Mouse (Mus musculus) testis, postnatal 14 days (tissue): ENCODE measurements around the gene Timp3.
A peak's percentile ranks its signal among the peaks of the same experiment; 100 is the strongest.

Experiments used
- DNase-seq: peaks from one replicate; pipeline ENCODE4 v3.0.0; 2021; ENCODE audit warnings: low spot score

The Timp3 gene

DNA sequence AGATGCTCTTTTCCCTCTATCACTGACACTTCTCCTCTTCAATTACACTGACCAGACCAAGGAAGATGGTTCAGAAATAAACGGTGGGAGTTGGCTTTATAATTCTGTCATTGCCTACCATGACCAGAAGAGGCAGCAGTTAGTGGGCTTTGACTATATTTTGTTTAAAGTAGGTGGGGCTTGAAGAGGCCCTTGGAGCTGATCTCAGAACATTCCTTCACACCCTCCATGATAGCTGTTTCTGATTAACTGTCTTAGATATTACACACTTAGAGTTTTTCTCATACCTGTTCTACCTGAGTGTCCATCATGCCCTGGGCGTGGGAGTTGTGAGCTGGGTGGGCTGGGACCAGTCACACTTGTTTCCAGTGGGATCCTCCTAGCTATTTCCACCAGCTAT, 28.5 kb downstream of the Timp3 start:
- DNase-seq: no peak

GRCm38 (mm10) chr10:86329241-86329882, 29.2 kb downstream of the Timp3 start:
- no peak for DNase-seq

DNA sequence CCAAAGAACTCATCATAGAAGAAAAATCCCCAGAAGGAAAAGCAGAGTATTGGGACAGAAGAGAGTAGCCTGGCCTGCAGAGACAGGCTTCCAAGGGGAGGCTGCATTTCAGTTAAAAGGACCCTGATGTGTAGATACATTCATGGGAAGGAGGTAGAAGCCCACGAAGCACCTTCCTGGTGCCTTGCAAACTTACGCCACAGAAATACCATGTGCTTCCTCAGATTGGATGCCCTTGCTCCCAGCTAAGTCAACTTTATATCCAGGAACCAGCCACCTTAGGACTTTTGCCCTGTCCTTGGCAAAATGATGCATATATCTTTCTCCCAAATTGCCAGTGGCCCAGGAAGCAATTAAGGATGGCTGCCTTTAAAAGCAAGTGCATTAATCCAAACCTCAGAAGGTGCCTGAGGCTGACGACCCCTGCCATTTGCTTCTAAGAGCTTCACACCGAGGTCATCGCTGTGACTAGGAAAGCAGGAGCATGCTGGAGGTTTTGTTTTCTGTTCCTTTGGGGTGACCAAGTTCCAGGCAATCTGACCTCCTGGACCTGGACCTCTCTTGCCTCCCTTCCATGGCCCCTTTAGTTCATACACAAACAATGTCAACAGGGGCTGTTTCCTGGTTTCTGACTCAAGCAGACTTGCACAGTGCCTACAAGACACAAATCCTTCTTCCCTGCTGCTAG, 31.0 kb downstream of the Timp3 start:
- no peak for DNase-seq

DNA sequence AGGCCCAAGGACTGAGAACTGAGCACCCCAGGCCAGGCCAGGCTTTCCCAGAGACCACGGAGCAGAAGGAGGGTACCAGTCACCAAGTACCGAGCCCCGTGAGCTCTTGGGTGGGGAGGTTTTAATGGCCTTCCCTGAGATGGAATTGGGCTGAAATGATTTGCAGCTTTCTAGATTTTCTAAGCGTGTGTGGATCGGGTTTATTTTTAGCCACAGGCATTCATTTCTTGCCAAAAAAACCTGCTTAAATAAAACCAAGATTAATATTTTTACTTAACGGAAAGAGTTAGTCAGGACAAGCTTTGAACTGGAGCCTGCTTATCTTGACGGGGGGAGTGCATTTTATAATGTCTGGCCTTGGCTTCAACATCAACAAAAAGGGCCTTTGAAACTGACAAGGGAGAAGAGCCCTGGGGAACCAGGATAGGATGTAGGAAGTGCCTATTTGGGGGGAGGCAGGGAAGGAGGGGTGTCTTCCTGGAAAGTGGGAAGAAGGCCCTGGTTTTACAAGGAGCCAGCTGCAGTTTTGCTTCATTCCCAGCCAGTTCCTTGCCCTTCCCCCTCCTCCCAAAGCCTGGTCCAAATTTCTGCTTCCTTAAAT, 31.6 kb downstream of the Timp3 start:
- DNase-seq: peak; percentile 12

DNA sequence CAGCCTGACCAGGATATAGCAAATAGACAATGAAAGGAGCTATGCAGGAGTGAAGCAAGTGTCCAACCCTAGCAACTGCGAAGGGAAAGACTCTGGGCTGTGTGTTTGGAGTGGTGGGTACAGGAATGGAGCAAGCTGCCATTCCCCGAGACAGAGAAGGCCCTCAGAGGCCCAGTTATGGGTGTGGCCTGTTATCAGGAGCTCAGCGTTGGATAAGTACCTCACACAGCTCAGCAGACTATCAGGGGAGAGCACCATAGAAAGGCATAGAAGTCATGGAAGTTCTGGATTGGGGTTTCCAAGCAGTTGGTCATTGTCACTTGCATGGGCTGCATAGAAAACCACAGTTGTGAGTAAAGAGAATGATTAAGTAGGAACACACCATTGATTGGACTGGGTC, 32.8 kb downstream of the Timp3 start:
- DNase-seq: no peak

DNA sequence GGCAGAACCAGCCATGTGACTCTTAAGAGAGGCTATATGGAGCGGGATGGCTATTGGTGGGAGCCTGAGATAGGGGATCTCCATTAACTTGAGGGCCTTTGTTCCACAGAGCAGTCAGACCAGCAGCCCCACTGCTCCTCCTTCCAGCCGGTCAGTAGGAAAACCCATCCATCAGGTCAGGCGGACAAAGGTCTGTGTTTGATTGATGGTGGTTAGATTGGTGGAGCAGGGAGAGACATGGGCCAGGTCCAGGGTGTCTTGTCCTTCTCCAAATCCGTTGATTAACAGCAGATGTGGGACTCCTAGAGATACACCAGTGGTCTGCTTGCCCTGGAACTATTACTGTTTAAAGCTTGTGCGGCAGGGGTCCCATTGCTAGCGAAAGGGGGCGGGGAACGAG, 34.4 kb downstream of the Timp3 start:
- no peak for DNase-seq

GRCm38 (mm10) chr10:86336506-86336905, 36.3 kb downstream of the Timp3 start:
- no peak for DNase-seq

DNA sequence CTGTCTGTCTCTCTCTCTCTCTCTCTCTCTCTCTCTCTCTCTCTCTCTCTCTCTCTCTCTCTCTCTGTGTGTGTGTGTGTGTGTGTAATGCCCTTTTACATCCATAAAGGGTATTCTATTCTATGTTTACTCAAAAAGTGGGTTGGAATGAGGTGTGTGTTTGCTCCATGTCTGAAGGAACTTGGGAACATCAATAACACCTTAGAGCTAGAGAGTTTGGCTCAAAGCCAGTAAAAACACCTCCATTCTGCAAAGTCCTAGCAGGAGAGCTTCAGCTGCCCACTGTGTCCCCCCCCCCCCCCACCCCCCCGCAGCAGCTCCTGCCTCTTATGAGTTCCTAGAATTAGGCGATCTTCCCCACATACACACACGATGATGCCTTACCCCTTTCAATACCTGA, 37.1 kb downstream of the Timp3 start:
- DNase-seq: no peak

GRCm38 (mm10) chr10:86338121-86338715, 38.0 kb downstream of the Timp3 start:
- DNase-seq: no peak

DNA sequence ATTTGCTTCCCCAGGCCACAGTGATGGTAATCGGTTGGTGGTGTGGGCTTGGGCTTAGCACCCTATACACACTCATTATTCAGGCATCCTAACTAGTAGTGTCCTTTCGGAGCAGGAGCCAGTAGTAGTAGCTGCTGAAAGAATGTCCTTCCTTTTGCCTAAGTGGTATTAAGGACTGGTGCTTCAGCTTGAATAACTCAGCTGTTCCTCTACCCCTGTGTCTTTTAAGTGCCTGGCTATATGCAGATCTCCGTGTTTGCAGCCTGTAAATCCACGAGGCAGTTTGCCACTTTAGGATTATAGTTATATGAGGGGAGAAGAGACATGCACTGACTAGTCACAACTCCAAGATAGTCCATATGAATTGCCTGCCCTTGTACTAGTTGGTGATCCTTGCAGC, 38.9 kb downstream of the Timp3 start:
- DNase-seq: no peak

DNA sequence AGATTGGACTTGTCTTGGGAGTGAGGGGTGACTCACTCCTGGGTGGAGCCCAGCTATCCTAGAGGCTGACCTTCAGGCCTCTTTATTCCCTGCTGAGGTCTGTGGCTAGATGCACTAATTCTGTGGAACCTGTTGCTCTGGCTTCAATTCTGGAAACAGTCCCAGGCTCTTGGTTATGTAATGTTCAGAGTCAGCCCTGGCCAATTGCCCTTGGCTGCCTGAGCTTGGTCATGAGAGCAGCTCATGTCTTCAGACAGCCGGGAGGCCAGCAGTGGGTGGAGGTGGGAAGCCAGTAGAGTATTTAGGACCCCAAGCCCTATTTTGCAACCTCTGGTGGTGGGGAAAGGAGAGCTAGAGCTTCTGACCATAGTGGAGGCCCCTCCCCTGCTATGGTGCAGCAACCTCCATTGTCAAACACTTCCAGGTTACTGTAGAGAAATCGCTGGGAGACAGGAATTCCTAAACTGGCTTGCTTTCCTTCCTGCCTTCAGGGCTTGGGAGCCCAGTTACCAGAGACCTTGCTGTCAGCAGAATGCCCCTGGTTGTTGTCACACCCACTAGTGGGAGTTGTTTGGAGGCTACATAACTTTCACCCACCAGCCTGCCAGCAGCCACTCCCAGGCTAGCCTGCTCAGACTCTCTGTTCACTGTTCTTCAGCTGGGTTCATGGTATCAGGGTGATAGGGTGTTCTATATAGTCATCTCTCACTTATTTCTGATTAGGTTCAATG, 39.6 kb downstream of the Timp3 start:
- peak; percentile 80 for DNase-seq

- no peak for DNase-seq
Measured at GRCm38 (mm10) chr10:86340421-86340820, 40.2 kb downstream of the Timp3 start.

DNA sequence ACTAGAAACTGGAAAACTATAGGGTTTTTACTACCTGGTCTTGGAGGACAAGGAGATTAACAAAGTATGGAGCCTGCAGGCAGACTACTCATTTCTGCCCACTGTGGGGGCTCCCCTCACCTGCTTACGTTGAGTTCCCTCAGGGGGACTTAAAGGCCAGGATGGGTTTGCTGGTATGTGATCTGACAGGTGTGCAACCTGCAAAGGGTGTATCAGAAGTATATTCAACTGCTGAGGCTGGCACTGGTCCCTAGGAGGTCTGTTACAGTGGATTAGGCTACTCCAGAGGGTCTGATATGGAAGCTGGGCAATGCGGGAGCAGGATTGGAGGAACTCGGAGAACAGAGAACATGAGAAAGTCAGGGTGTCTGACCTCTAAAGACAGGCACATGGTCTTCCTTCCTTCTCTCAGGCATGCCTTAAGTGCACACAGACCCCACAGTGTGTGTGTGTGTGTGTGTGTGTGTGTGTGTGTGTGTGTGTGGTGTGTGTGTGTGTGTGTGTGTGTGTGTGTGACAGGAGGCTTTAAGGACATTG, 40.9 kb downstream of the Timp3 start:
- no peak for DNase-seq

DNA sequence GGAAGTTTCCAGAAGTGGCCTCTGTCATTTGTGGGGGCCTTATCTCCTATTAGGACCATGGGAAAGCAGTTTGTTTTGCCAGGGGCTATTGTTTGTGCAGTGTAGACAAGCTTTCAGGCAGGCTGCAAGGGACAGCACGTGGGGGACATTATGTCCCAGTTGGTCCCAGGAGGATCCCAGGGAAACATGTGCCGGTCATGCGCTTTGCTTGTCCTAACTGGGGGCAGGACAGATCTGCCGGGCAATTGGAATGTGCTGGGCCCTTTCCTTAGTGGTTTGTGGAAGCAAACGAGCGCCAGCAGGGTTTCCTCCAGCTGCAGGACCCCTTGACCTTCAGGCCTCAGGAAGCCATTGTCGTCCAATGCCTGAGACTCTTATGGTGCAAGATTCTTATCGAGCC, 41.4 kb downstream of the Timp3 start:
- DNase-seq: peak; percentile 20

DNA sequence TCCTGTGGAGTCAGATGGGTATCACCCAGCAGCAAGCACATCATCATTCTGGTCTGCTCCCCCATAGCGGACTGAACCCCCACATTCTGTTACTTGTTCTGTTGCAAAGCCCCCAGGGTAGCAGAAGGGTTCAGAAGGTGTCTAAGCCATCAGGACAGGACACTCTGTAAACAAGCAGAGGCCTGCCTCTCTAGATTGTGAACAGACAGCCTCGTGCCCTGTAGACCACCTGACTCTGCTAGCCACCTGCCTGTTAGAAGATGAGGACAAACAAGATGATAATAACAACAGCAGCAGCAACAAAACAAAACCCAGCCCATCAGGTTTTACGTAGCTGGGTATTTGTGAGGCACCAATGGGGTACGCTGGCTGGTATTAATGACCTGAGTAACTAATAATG, 42.0 kb downstream of the Timp3 start:
- DNase-seq: no peak

DNA sequence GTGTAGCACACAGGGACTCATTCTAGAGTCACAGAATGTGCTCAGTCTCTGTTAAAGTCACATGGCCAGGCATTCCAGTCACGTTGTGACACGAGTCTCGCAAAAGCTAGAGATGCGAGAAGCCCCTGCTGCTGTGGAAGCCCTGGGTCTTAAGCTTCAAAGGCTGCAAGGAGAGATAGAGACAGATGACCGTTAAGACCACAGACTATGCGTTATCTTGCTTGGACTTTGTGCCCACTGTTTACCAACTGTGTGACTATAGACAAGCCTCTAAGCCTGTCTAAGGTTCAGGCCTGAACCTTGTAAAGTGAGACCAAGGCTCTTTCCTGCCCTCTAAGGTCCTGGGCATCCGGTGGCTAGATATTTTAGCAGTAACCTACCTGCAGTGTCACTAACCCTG, 42.5 kb downstream of the Timp3 start:
- DNase-seq: no peak

DNA sequence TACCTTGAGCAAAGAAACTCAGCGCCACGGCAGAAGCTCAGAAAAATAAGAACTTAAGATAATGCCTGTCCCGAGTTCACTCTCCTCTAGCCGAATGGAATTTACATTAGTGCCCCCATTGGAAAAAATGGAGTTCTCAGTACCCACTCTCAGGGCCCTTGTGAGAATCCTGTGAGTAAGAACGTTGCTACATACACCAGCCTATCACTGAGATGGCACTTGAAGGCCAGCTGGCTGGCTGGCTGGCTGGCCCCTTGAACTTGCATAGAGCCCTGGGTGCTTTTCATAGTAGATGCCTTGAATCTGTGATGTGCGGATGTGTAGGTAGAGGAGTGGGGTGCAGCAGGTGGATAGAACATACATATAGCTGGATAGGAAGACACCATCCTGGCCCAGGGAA, 43.2 kb downstream of the Timp3 start:
- no peak for DNase-seq

DNA sequence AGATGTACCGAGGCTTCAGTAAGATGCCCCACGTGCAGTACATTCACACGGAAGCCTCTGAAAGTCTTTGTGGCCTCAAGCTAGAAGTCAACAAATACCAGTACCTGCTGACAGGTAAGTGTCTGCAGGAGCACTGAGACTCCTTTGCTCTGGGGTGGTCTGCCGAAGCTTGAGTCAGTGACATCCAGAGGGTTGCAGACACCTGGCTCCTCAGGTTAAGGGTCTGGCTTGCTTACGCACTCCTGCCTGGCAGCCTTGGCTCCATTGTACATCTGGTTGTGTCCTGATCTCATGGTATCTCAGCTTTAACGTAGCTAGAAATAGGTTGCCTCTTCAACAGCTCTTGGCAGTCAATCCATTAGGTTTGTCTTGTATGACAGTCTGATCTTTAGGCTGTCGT, 43.8 kb downstream of the Timp3 start:
- no peak for DNase-seq

DNA sequence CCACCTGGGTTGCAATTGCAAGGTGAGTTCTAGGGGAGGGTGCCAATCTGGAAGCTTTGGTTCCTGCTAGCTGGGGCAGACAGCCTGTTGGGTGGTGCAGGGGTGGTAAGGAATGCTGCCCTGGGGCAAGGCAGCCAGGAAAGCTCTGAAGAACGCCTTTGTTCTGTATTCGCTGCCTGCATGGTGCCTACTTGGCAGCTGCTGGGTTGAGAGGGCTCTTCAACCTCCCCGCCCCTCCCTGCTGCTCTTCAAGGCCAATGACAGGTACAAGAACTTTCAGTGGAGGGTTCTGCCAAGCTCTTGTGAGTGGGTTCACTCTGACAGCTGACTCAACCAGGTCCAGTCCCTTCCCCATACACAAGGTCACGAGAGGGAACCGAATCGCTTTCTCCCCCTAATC, 44.5 kb downstream of the Timp3 start:
- DNase-seq: no peak

- no peak for DNase-seq
Measured at GRCm38 (mm10) chr10:86345645-86346044, 45.5 kb downstream of the Timp3 start.

DNA sequence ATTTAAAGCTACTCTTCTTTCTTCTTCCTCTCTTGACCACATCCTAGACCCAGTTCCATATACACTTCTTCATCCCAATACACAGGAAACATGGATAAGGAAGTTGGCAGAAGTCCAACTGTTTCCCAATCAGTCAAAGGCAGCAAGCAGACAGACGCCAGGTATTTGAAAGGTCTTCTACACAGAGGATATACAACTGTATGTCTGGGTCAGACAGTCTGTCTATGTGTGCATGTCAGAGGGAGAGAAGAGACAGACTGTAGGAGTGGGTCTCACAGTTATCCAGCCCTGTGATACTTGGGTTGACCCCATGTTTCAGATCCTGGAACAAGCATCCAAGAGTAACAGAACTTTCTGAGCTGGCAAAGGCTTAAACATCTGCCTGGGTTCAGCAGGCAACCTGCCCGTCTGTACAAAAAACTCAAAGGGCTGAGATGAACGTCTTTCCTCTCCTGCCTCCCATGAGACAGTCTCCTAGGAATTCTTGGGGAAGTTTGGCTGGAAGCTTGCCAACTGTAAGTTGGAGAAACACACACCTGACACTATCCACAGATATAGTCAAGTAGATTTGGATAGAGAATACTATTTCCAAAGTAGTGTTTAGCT, 46.2 kb downstream of the Timp3 start:
- DNase-seq: no peak

- no peak for DNase-seq
Measured at GRCm38 (mm10) chr10:86351287-86351686, 51.1 kb downstream of the Timp3 start.
